Mouse (Mus musculus) heart, embryonic 10.5 days (tissue): ENCODE results near the gene Clec3a. TPM values are rescaled to one million over a fixed set of nuclear protein-coding genes. Genes with fewer than 3 reads are reported as not detected.
A peak's percentile ranks its signal among the peaks of the same experiment; 100 is the strongest.

ENCODE experiments used
- DNase-seq: peaks from one replicate; pipeline ENCODE4 v3.0.0-alpha.2; 2017; ENCODE audit warnings: low spot score
- H3K27ac ChIP-seq: fragments of 300-500 bp; sonication (generic); 2 replicates; pipeline ENCODE4 v1.5.1; 2016; ENCODE audit warnings: mild to moderate bottlenecking
- H3K27me3 ChIP-seq: fragments of 300-500 bp; sonication (generic); 2 replicates; pipeline ENCODE4 v1.6.1; 2016; ENCODE audit warnings: mild to moderate bottlenecking; ENCODE audit not compliant: poor library complexity, insufficient read depth, severe bottlenecking
- H3K36me3 ChIP-seq: fragments of 300-500 bp; sonication (generic); 2 replicates; pipeline ENCODE4 v1.6.1; 2016; ENCODE audit warnings: mild to moderate bottlenecking, moderate library complexity
- H3K4me1 ChIP-seq: fragments of 300-500 bp; sonication (generic); 2 replicates; pipeline ENCODE4 v1.6.1; 2016; ENCODE audit warnings: mild to moderate bottlenecking
- H3K4me3 ChIP-seq: fragments of 300-500 bp; sonication (generic); 2 replicates; pipeline ENCODE4 v1.5.1; 2016; ENCODE audit warnings: mild to moderate bottlenecking, moderate library complexity
- H3K9me3 ChIP-seq: fragments of 300-500 bp; sonication (generic); 2 replicates; pipeline ENCODE4 v1.6.1; 2016; ENCODE audit warnings: mild to moderate bottlenecking, moderate library complexity
- WGBS: fragments of 180-500 bp; shearing (Covaris S2); methylation state at CpG from one replicate; pipeline ENCODE4 v1.1.7; 2016; 5-methylcytosine and 5-hydroxymethylcytosine counted together
- polyA plus RNA-seq: library from polyadenylated mRNA; unstranded; fragments of >200 nt; fragmentation: Nextera tagmentation; extraction: Ambion mirVana; gene quantifications from 2 replicates; pipeline ENCODE4 v1.2.1, GENCODE M21; 2016

Clec3a gene
- polyA plus RNA-seq, 1 experiment from 2014 or later = not detected

DNA sequence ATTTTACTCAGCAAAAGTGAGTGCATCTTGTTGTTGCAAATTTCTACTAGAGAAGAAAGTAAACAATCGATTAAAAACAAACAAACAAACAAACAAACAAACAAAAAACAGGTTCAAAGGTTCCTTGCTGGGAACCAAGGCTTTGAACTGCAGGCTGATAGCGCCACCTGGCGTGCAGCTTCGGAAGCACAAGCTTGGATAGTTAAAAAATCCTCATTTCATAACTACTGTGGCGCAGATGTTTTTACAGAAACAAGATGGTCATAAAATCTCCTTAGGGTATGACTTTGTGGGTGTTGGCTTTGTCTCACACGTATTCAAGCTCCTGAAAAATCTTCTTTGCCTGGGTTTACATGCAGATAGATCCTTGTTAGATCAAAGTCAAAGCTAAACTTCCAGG lies 20.4 kb downstream of the Clec3a start:
- Histone ChIP-seq H3K27me3 (no peaks in the 10 kb centered on the region), H3K4me1 (peaks cover 10% of the 10 kb centered on the region), H3K27ac (no peak overlapping the region), H3K36me3 (no peaks in the 10 kb centered on the region), H3K9me3 (no peaks in the 10 kb centered on the region), H3K4me3 (no peak overlapping the region)
- WGBS = 14% methylated on average over 6 of the region's 6 CpGs
- DNase-seq = no peak

- peak; percentile 98 for DNase-seq
- Histone ChIP-seq H3K36me3 (no peaks in the 10 kb centered on the region), H3K27ac (peak within 1 kb of the TSS; percentile 91), H3K4me1 (peaks cover 10% of the 10 kb centered on the region), H3K27me3 (no peaks in the 10 kb centered on the region), H3K9me3 (no peaks in the 10 kb centered on the region), H3K4me3 (peak within 1 kb of the TSS; percentile 83)
- WGBS = under 1% methylated on average over 54 of the region's 54 CpGs
Measured at GRCm38 (mm10) chr8:114439334-114440204, 21.7 kb downstream of the Clec3a start, which contains the start of gene Wwox. Gene Wwox, plus strand, starts transcription at chr8:114439655.

DNA sequence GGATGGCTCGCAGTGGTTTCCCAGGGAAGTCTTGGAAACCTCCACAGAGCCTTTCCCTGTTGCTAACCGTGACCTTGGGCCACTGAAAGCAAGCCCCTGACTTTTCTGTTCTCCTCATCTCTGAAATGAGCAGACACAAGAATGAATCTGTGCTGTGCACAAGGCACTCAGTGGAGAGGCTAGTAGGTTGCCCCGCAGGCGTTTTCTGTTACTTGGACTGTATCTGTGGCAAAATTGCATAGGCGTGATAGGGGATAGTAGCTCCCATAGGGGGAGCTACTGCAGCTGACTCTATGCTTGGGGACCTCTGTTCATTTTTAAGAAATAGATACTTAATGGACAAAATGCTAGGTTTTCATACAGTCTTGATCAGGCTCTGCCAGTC lies 22.3 kb downstream of the Clec3a start:
- 25% methylated on average over 5 of the region's 5 CpGs for WGBS
- DNase-seq = no peak
- peak overlapping the region; percentile 91 for H3K27ac ChIP-seq

GRCm38 (mm10) chr8:114441616-114442015 lies 23.7 kb downstream of the Clec3a start:
- no peaks in the 10 kb centered on the region for H3K9me3 ChIP-seq
- no peak overlapping the region for H3K4me3 ChIP-seq
- no peak for DNase-seq
- WGBS = 76% methylated on average over 4 of the region's 4 CpGs
- no peaks in the 10 kb centered on the region for H3K36me3 ChIP-seq
- H3K27ac ChIP-seq = no peak overlapping the region
- H3K27me3 ChIP-seq = no peaks in the 10 kb centered on the region
- H3K4me1 ChIP-seq = peaks cover 10% of the 10 kb centered on the region

More for the DNA sequence above, 22.3 kb downstream of the Clec3a start:
- H3K36me3 ChIP-seq = no peaks in the 10 kb centered on the region
- no peaks in the 10 kb centered on the region for H3K9me3 ChIP-seq
- peaks cover 10% of the 10 kb centered on the region for H3K4me1 ChIP-seq
- no peaks in the 10 kb centered on the region for H3K27me3 ChIP-seq
- peak overlapping the region; percentile 83 for H3K4me3 ChIP-seq

GRCm38 (mm10) chr8:114446884-114447283 lies 29.0 kb downstream of the Clec3a start:
- Histone ChIP-seq H3K4me3 (no peak overlapping the region), H3K9me3 (no peaks in the 10 kb centered on the region), H3K27me3 (peaks cover 4% of the 10 kb centered on the region; the same call in 1 of the 2 replicates), H3K4me1 (peaks cover 16% of the 10 kb centered on the region), H3K36me3 (0 out of 2 replicates have a peak, but pooled peaks cover 5% of the 10 kb centered on the region), H3K27ac (no peak overlapping the region)
- no peak for DNase-seq
- 80% methylated on average over 7 of the region's 7 CpGs for WGBS

- H3K4me3 ChIP-seq = no peak overlapping the region
- H3K9me3 ChIP-seq = no peaks in the 10 kb centered on the region
- 0 out of 2 replicates have a peak, but pooled peaks cover 5% of the 10 kb centered on the region for H3K36me3 ChIP-seq
- 88% methylated on average over 8 of the region's 8 CpGs for WGBS
- no peak overlapping the region for H3K27ac ChIP-seq
- H3K27me3 ChIP-seq = peaks cover 4% of the 10 kb centered on the region; the same call in 1 of the 2 replicates
- peaks cover 24% of the 10 kb centered on the region for H3K4me1 ChIP-seq
- no peak for DNase-seq
Measured at GRCm38 (mm10) chr8:114452278-114452677, 34.4 kb downstream of the Clec3a start.

GRCm38 (mm10) chr8:114452781-114453221 lies 34.9 kb downstream of the Clec3a start:
- Histone ChIP-seq H3K36me3 (0 out of 2 replicates have a peak, but pooled peaks cover 5% of the 10 kb centered on the region), H3K4me3 (no peak overlapping the region), H3K9me3 (no peaks in the 10 kb centered on the region), H3K27me3 (peaks cover 4% of the 10 kb centered on the region; the same call in 1 of the 2 replicates), H3K4me1 (peaks cover 24% of the 10 kb centered on the region), H3K27ac (no peak overlapping the region)
- DNase-seq = no peak
- WGBS = 21% methylated on average over 9 of the region's 9 CpGs

GRCm38 (mm10) chr8:114455302-114455701 lies 37.4 kb downstream of the Clec3a start:
- 95% methylated on average over 8 of the region's 8 CpGs for WGBS
- peak overlapping the region; percentile 87; the same call in 1 of the 2 replicates for H3K27ac ChIP-seq
- no peak for DNase-seq

DNA sequence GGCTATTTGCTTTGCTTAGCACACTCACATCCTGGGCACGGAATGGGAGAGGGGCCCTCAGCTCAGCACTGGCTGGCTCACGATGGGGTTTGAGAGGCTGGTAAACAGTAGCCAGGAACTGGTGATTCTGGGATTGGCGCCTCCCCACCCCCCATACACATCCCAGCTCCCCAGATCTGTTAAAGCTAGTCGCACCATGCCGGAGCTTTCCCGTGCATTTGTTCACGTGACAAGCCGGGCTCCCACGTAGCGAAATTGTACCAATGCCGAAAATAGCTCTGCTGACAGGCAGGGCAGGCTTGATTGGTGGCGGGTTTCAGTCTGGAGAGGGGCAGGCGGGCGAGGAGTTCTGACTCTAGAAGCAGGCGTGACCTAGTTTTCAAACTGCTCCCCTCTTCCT lies 38.1 kb downstream of the Clec3a start:
- peak overlapping the region; percentile 87 for H3K27ac ChIP-seq
- H3K4me3 ChIP-seq = peak overlapping the region; percentile 39
- 34% methylated on average over 15 of the region's 15 CpGs for WGBS
- no peaks in the 10 kb centered on the region for H3K36me3 ChIP-seq
- H3K4me1 ChIP-seq = peaks cover 20% of the 10 kb centered on the region
- no peaks in the 10 kb centered on the region for H3K9me3 ChIP-seq
- H3K27me3 ChIP-seq = peaks cover 4% of the 10 kb centered on the region; the same call in 1 of the 2 replicates
- peak; percentile 87 for DNase-seq

More at GRCm38 (mm10) chr8:114455302-114455701, 37.4 kb downstream of the Clec3a start:
- Histone ChIP-seq H3K4me1 (peaks cover 16% of the 10 kb centered on the region), H3K4me3 (no peak overlapping the region), H3K27me3 (peaks cover 4% of the 10 kb centered on the region; the same call in 1 of the 2 replicates), H3K9me3 (no peaks in the 10 kb centered on the region), H3K36me3 (0 out of 2 replicates have a peak, but pooled peaks cover 2% of the 10 kb centered on the region)

- Histone ChIP-seq H3K4me1 (peaks cover 28% of the 10 kb centered on the region), H3K9me3 (no peaks in the 10 kb centered on the region), H3K27me3 (no peaks in the 10 kb centered on the region), H3K27ac (0 out of 2 replicates have a peak overlapping the region, but pooled peaks have one; percentile 29), H3K4me3 (no peak overlapping the region), H3K36me3 (no peaks in the 10 kb centered on the region)
- no peak for DNase-seq
- 69% methylated on average over 25 of the region's 25 CpGs for WGBS
Measured at GRCm38 (mm10) chr8:114458113-114458784, 40.4 kb downstream of the Clec3a start.

GRCm38 (mm10) chr8:114460600-114460999 lies 42.7 kb downstream of the Clec3a start:
- Histone ChIP-seq H3K36me3 (no peaks in the 10 kb centered on the region), H3K4me1 (peaks cover 30% of the 10 kb centered on the region), H3K27ac (no peak overlapping the region), H3K27me3 (no peaks in the 10 kb centered on the region), H3K4me3 (no peak overlapping the region), H3K9me3 (no peaks in the 10 kb centered on the region)
- 71% methylated on average over 5 of the region's 5 CpGs for WGBS
- DNase-seq = no peak

DNA sequence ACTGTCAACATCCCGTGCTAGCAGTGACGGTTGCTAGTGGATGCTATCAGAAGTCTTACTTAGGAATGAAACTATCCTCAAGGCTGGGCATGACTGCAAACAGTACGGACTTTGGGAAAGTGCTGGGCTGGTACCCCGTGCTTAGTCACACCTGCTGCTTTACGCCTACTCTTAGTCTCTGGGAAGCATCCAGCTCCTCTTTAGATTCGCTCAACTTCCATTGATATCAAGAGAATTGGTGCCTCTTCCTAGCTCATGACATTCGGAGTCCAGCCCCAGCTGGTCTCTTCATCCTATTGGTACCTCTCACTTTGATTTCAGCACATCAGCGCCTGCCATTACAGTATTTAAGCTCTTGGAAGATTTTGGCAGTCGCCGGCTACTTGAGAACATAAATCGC lies 44.7 kb downstream of the Clec3a start:
- Histone ChIP-seq H3K27me3 (no peaks in the 10 kb centered on the region), H3K9me3 (no peaks in the 10 kb centered on the region), H3K36me3 (no peaks in the 10 kb centered on the region), H3K4me3 (no peak overlapping the region), H3K4me1 (peaks cover 23% of the 10 kb centered on the region), H3K27ac (no peak overlapping the region)
- no peak for DNase-seq
- WGBS = 85% methylated on average over 11 of the region's 11 CpGs
